Mouse (Mus musculus) myocyte (in vitro differentiated cells): Measurements from ENCODE around the gene Klc2.

Experiments used
- POLR2A ChIP-seq: IDR thresholded peaks from one replicate; pipeline ENCODE4 v1.6.1; 2011; ENCODE audit warnings: low read depth, mild to moderate bottlenecking, control low read depth, moderate library complexity; ENCODE audit not compliant: insufficient read length
- POLR2AphosphoS2 ChIP-seq: IDR thresholded peaks from one replicate; pipeline ENCODE4 v1.6.1; 2011; ENCODE audit warnings: low read depth, control low read depth; ENCODE audit not compliant: insufficient read length

- TF ChIP-seq POLR2A (peak; percentile 81), POLR2AphosphoS2 (peak; percentile 87)
These were observed 11.6 kb downstream of the Klc2 start, which contains the start of gene Rab1b for GRCm38 (mm10) chr19:5106731-5107191.
